Mouse (Mus musculus) lung, postnatal 0 days (tissue): ENCODE results near the gene Agbl4. TPM values are rescaled to one million over a fixed set of nuclear protein-coding genes. Genes with fewer than 3 reads are reported as not detected.
A peak's percentile ranks its signal among the peaks of the same experiment; 100 is the strongest.

ENCODE experiments used
- ATAC-seq: fragments of 200-750 bp; cut with Nextera tagmentation; 2 replicates; pipeline ENCODE4 v1.8.0; 2017; ENCODE audit warnings: moderate library complexity
- DNase-seq: peaks from one replicate; pipeline ENCODE4 v3.0.0-alpha.2; 2016; ENCODE audit warnings: low spot score
- H3K27ac ChIP-seq: fragments of 300-500 bp; sonication (generic); 2 replicates; pipeline ENCODE4 v1.5.1; 2014; ENCODE audit warnings: antibody characterized with exemption, mild to moderate bottlenecking, low read length, mixed read lengths
- H3K27me3 ChIP-seq: fragments of 300-500 bp; sonication (generic); replicated peaks from 2 replicates; pipeline ENCODE4 v1.6.1; 2014; ENCODE audit warnings: low read length, mixed read lengths; ENCODE audit not compliant: insufficient read depth
- H3K36me3 ChIP-seq: fragments of 300-500 bp; sonication (generic); 2 replicates; pipeline ENCODE4 v1.6.1; 2014; ENCODE audit warnings: low read length, mixed read lengths; ENCODE audit not compliant: insufficient read depth
- H3K4me1 ChIP-seq: fragments of 300-500 bp; sonication (generic); 2 replicates; pipeline ENCODE4 v1.6.1; 2014; ENCODE audit warnings: antibody characterized with exemption, low read depth, low read length, mixed read lengths; ENCODE audit not compliant: insufficient read depth
- H3K4me2 ChIP-seq: fragments of 300-500 bp; sonication (generic); replicated peaks from 2 replicates; pipeline ENCODE4 v1.6.1; 2014; ENCODE audit warnings: low read depth, mild to moderate bottlenecking, low read length, moderate library complexity, mixed read lengths
- H3K4me3 ChIP-seq: fragments of 300-500 bp; sonication (generic); 2 replicates; pipeline ENCODE4 v1.5.1; 2014; ENCODE audit warnings: low read depth, low read length
- H3K9ac ChIP-seq: fragments of 300-500 bp; sonication (generic); replicated peaks from 2 replicates; pipeline ENCODE4 v1.6.1; 2014; ENCODE audit warnings: low read depth, mild to moderate bottlenecking
- H3K9me3 ChIP-seq: fragments of 300-500 bp; sonication (generic); 2 replicates; pipeline ENCODE4 v1.6.1; 2016; ENCODE audit warnings: low read length, mixed read lengths
- CTCF ChIP-seq: IDR thresholded peaks from 2 replicates; pipeline ENCODE4 v1.5.1; 2016; ENCODE audit warnings: antibody characterized with exemption, mild to moderate bottlenecking
- EP300 ChIP-seq: IDR thresholded peaks from 2 replicates; pipeline ENCODE4 v1.6.1; 2016; ENCODE audit warnings: antibody characterized with exemption, mild to moderate bottlenecking, control low read depth
- WGBS: fragments of 180-500 bp; shearing (Covaris S2); extraction: QIAGEN DNeasy Blood & Tissue Kit; methylation state at CpG from one replicate; pipeline ENCODE4 v1.1.7; 2014; 5-methylcytosine and 5-hydroxymethylcytosine counted together
- polyA plus RNA-seq: library from polyadenylated mRNA; unstranded; fragments of >200 nt; fragmentation: Nextera tagmentation; extraction: Ambion mirVana; gene quantifications from 2 replicates; pipeline ENCODE4 v1.2.1, GENCODE M21; 2015

Gene Agbl4
- polyA plus RNA-seq, 1 experiment from 2014 or later: 0.50 TPM

GRCm38 (mm10) chr4:111432013-111432412 lies 1034.6 kb downstream of the Agbl4 start:
- no peak overlapping the region for H3K9ac ChIP-seq
- TF ChIP-seq EP300 (no peak), CTCF (no peak)
- 62% methylated on average over 5 of the region's 5 CpGs for WGBS
- H3K4me1 ChIP-seq: no peaks in the 10 kb centered on the region
- no peak overlapping the region for H3K27ac ChIP-seq
- DNase-seq: no peak
- no peak overlapping the region for H3K4me2 ChIP-seq
- H3K4me3 ChIP-seq: no peak overlapping the region
- H3K27me3 ChIP-seq: no peaks in the 10 kb centered on the region
- no peak for ATAC-seq
- H3K9me3 ChIP-seq: no peaks in the 10 kb centered on the region
- H3K36me3 ChIP-seq: no peaks in the 10 kb centered on the region

- Histone ChIP-seq H3K27ac (no peak overlapping the region), H3K27me3 (no peaks in the 10 kb centered on the region), H3K9ac (no peak overlapping the region), H3K4me1 (no peaks in the 10 kb centered on the region), H3K9me3 (no peaks in the 10 kb centered on the region), H3K36me3 (no peaks in the 10 kb centered on the region), H3K4me3 (no peak overlapping the region), H3K4me2 (no peak overlapping the region)
- TF ChIP-seq CTCF (no peak), EP300 (no peak)
- peak; percentile 37 for ATAC-seq
- 47% methylated on average over 5 of the region's 5 CpGs for WGBS
- no peak for DNase-seq
Observed at GRCm38 (mm10) chr4:111432417-111432816, 1035.0 kb downstream of the Agbl4 start.

- Histone ChIP-seq H3K4me2 (no peak overlapping the region), H3K9me3 (no peaks in the 10 kb centered on the region), H3K4me3 (no peak overlapping the region), H3K27ac (no peak overlapping the region), H3K4me1 (0 out of 2 replicates have a peak, but pooled peaks cover 2% of the 10 kb centered on the region), H3K9ac (no peak overlapping the region), H3K36me3 (no peaks in the 10 kb centered on the region), H3K27me3 (no peaks in the 10 kb centered on the region)
- TF ChIP-seq EP300: no peak
- no peak for TF ChIP-seq CTCF
- WGBS: 85% methylated on average over 1 of the region's 1 CpGs
- ATAC-seq: no peak
- no peak for DNase-seq
Observed at GRCm38 (mm10) chr4:111441709-111442108, 1044.2 kb downstream of the Agbl4 start.

- Histone ChIP-seq H3K27me3 (no peaks in the 10 kb centered on the region), H3K27ac (no peak overlapping the region), H3K9me3 (no peaks in the 10 kb centered on the region), H3K4me3 (no peak overlapping the region), H3K4me2 (no peak overlapping the region), H3K4me1 (0 out of 2 replicates have a peak, but pooled peaks cover 2% of the 10 kb centered on the region), H3K36me3 (no peaks in the 10 kb centered on the region), H3K9ac (no peak overlapping the region)
- peak; percentile 85 for ATAC-seq
- no peak for TF ChIP-seq EP300
- TF ChIP-seq CTCF: no peak
- peak; percentile 69 for DNase-seq
- WGBS: 33% methylated on average over 1 of the region's 1 CpGs
Observed at GRCm38 (mm10) chr4:111442435-111443238, 1045.2 kb downstream of the Agbl4 start.

- DNase-seq (no peak), ATAC-seq (no peak)
- no peak overlapping the region for H3K4me3 ChIP-seq
- H3K9ac ChIP-seq: no peak overlapping the region
- H3K27me3 ChIP-seq: no peaks in the 10 kb centered on the region
- H3K4me1 ChIP-seq: 0 out of 2 replicates have a peak, but pooled peaks cover 2% of the 10 kb centered on the region
- no peak overlapping the region for H3K4me2 ChIP-seq
- TF ChIP-seq EP300 (no peak), CTCF (no peak)
- WGBS: 76% methylated on average over 10 of the region's 10 CpGs
- no peak overlapping the region for H3K27ac ChIP-seq
- no peaks in the 10 kb centered on the region for H3K9me3 ChIP-seq
- H3K36me3 ChIP-seq: no peaks in the 10 kb centered on the region
Observed at GRCm38 (mm10) chr4:111443906-111444615, 1046.6 kb downstream of the Agbl4 start.

DNA sequence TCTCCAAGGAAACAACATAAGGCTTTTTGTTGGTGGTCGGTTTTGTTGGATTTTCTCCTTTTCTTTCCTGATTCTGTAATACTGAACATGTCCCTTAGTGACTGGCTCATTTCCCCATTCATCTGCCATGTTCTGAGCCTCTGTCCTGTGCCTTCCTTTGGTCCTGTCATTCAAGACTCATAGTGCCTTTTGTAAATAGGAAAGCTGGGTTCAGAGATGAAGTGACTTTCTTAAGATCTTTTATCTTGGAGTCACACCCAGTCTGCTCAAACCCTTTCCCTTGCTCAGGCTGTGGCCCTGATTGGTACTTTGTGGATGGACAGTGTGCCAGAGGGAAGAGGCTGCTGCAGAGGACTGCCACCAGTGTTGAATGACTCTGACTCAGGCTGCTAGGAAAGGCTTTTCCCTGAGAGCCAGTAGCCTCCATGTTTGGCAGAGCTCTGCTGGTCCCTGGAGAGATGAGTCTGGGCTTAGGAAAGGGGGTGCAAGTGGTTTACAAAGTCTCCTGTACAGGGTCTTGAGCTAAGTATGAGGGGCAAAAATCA lies 1047.2 kb downstream of the Agbl4 start:
- Histone ChIP-seq H3K27ac (no peak overlapping the region), H3K4me2 (no peak overlapping the region), H3K9ac (no peak overlapping the region), H3K4me3 (no peak overlapping the region), H3K9me3 (no peaks in the 10 kb centered on the region), H3K36me3 (no peaks in the 10 kb centered on the region), H3K4me1 (0 out of 2 replicates have a peak, but pooled peaks cover 2% of the 10 kb centered on the region), H3K27me3 (no peaks in the 10 kb centered on the region)
- ATAC-seq (no peak), DNase-seq (no peak)
- no peak for TF ChIP-seq EP300
- no peak for TF ChIP-seq CTCF
- 75% methylated on average over 1 of the region's 1 CpGs for whole genome bisulfite sequencing
